In genomic region chr10:128587120-128587519, GRCm38 (mm10) we compare ENCODE assay signal across 10 mouse cellular contexts. TPM values are rescaled to one million over a fixed set of nuclear protein-coding genes. Genes with fewer than 3 reads are reported as not detected.
A peak's percentile ranks its signal among the peaks of the same experiment; 100 is the strongest.
DNase-seq lines count a peak whose midpoint lies in the region; ATAC-seq and TF ChIP-seq lines count a peak whose summit lies in the region.
"Had no signal": no experiment of that assay in that cellular context is flagged by ENCODE, and none has a peak within 500 bp of the region (broad histone marks: within the 10 kb centered on the region; RNA-seq: fewer than 3 reads in every experiment).

No protein-coding gene starts in this region.

- H3K9ac ChIP-seq in liver, adult 2 months (ENCODE audit: low read depth, low read length) = peak overlapping the region; percentile 71
- H3K9ac ChIP-seq in liver, embryonic 12.5 days = no peak overlapping the region
- H3K9ac ChIP-seq: forebrain, embryonic 15.5 days had no signal

- H3K4me1 ChIP-seq in cerebellum, adult 2 months (ENCODE audit: control insufficient read depth, insufficient read depth, low read length) = peaks cover 3% of the 10 kb centered on the region; the same call in 1 of the 2 replicates
- H3K4me1 ChIP-seq in liver, adult 2 months (ENCODE audit: control insufficient read depth, insufficient read depth, low read length) = peaks cover 10% of the 10 kb centered on the region
- H3K4me1 ChIP-seq in liver, embryonic 12.5 days = peaks cover 38% of the 10 kb centered on the region
- peaks cover 37% of the 10 kb centered on the region for H3K4me1 ChIP-seq in limb, embryonic 10.5 days
- H3K4me1 ChIP-seq in midbrain, embryonic 10.5 days = peaks cover 37% of the 10 kb centered on the region

- no peak overlapping the region for H3K4me3 ChIP-seq in cerebellum, adult 2 months (replicated peaks; ENCODE audit: insufficient read depth, low read depth, low read length)
- H3K4me3 ChIP-seq in liver, adult 2 months (ENCODE audit: insufficient read depth, low read depth, low read length) = peak overlapping the region; percentile 90
- H3K4me3 ChIP-seq in liver, embryonic 12.5 days = no peak overlapping the region
- H3K4me3 ChIP-seq in limb, embryonic 10.5 days = 0 out of 2 replicates have a peak overlapping the region, but pooled peaks have one; percentile 3
- H3K4me3 ChIP-seq in midbrain, embryonic 10.5 days = no peak overlapping the region
- H3K4me3 ChIP-seq: forebrain, embryonic 15.5 days had no signal

- DNase-seq in cerebellum, adult 2 months = no peak
- no peak for DNase-seq in cerebellum, postnatal 10 days
- no peak for DNase-seq in liver, adult 2 months (ENCODE audit: extremely low read depth, low read depth, low spot score)
- no peak for DNase-seq in limb, embryonic 10.5 days (ENCODE audit: low spot score)
- peak; percentile 35 to 39 for DNase-seq in thymus, adult 18-20 months
- no peak for DNase-seq in adrenal gland, postnatal 4 days (ENCODE audit: low spot score in 2 of 2)
- no peak for DNase-seq in midbrain, embryonic 10.5 days (ENCODE audit: low spot score)

- no peak for ATAC-seq in liver, embryonic 12.5 days
- ATAC-seq: forebrain, embryonic 15.5 days; Patski had no signal

- H3K36me3 ChIP-seq in liver, adult 2 months (ENCODE audit: control insufficient read depth, insufficient read depth, low read length) = peaks cover 25% of the 10 kb centered on the region
- H3K36me3 ChIP-seq in liver, embryonic 12.5 days = no peaks in the 10 kb centered on the region
- H3K36me3 ChIP-seq in limb, embryonic 10.5 days = no peaks in the 10 kb centered on the region
- H3K36me3 ChIP-seq in midbrain, embryonic 10.5 days = no peaks in the 10 kb centered on the region
- H3K36me3 ChIP-seq: forebrain, embryonic 15.5 days had no signal

- TF ChIP-seq CTCF in cerebellum, adult 2 months (IDR thresholded peaks at IDR 0.05; ENCODE audit: borderline replicate concordance, insufficient read depth, low read depth, low read length) = no peak
- TF ChIP-seq CTCF in liver, adult 2 months (IDR thresholded peaks at IDR 0.05; ENCODE audit: low read depth, low read length) = no peak

- no peak for TF ChIP-seq POLR2A in cerebellum, adult 2 months (IDR thresholded peaks at IDR 0.05; ENCODE audit: borderline replicate concordance, insufficient read depth, low read length)
- TF ChIP-seq POLR2A in liver, adult 2 months (IDR thresholded peaks at IDR 0.05; ENCODE audit: extremely low read depth, insufficient read depth, low read length) = no peak

- H3K27me3 ChIP-seq in cerebellum, adult 2 months (ENCODE audit: control insufficient read depth, insufficient read depth, low read length) = 0 out of 2 replicates have a peak, but pooled peaks cover 1% of the 10 kb centered on the region
- H3K27me3 ChIP-seq in liver, adult 2 months (ENCODE audit: control insufficient read depth, insufficient read depth, low read length) = no peaks in the 10 kb centered on the region
- H3K27me3 ChIP-seq in liver, embryonic 12.5 days (replicated peaks) = peaks cover 91% of the 10 kb centered on the region
- H3K27me3 ChIP-seq in limb, embryonic 10.5 days (ENCODE audit: low read depth, poor library complexity, severe bottlenecking) = peaks cover 84% of the 10 kb centered on the region
- H3K27me3 ChIP-seq in midbrain, embryonic 10.5 days (ENCODE audit: low read depth, poor library complexity, severe bottlenecking) = peaks cover 75% of the 10 kb centered on the region

- H3K79me2 ChIP-seq in liver, adult 2 months (ENCODE audit: control insufficient read depth, insufficient read depth, low read length) = peaks cover 14% of the 10 kb centered on the region; the same call in 1 of the 2 replicates

- no peak overlapping the region for H3K4me2 ChIP-seq in liver, embryonic 12.5 days
- H3K4me2 ChIP-seq: forebrain, embryonic 15.5 days had no signal

- H3K9me3 ChIP-seq in liver, embryonic 12.5 days (replicated peaks) = no peaks in the 10 kb centered on the region
- H3K9me3 ChIP-seq in limb, embryonic 10.5 days (replicated peaks) = no peaks in the 10 kb centered on the region
- no peaks in the 10 kb centered on the region for H3K9me3 ChIP-seq in midbrain, embryonic 10.5 days (replicated peaks)
- H3K9me3 ChIP-seq: forebrain, embryonic 15.5 days had no signal

- WGBS in cerebellum, adult 2 months = 53% methylated on average over 4 of the region's 4 CpGs
- WGBS in liver, adult 2 months = 30% methylated on average over 4 of the region's 4 CpGs
- 47% methylated on average over 4 of the region's 4 CpGs for WGBS in liver, embryonic 12.5 days (ENCODE audit: insufficient replicate concordance)
- 47% methylated on average over 4 of the region's 4 CpGs for WGBS in limb, embryonic 10.5 days
- 53% methylated on average over 4 of the region's 4 CpGs for WGBS in midbrain, embryonic 10.5 days

- H3K27ac ChIP-seq in cerebellum, adult 2 months (ENCODE audit: insufficient read depth, low read length) = peak overlapping the region; percentile 27; the same call in 1 of the 2 replicates
- peak overlapping the region; percentile 97 for H3K27ac ChIP-seq in liver, adult 2 months (replicated peaks; ENCODE audit: insufficient read depth, low read depth, low read length)
- no peak overlapping the region for H3K27ac ChIP-seq in liver, embryonic 12.5 days
- no peak overlapping the region for H3K27ac ChIP-seq in limb, embryonic 10.5 days
- H3K27ac ChIP-seq in midbrain, embryonic 10.5 days (replicated peaks) = no peak overlapping the region
- H3K27ac ChIP-seq: forebrain, embryonic 15.5 days had no signal

RNA-seq across cellular contexts. Expression of gene Erbb3, which starts 2.3 kb away (rescaled TPM):
- polyA plus RNA-seq in cerebellum, adult 2 months (2012; rRNA removed) = 9.4 and 11.1 TPM in 2 replicates
- total RNA-seq in liver, adult 2 months (2014; rRNA removed) = 92.9 and 115 TPM in 2 replicates
- polyA plus RNA-seq in liver, adult 2 months (2012; rRNA removed) = 37.4 and 37.9 TPM in 2 replicates
- polyA plus RNA-seq in liver, embryonic 12.5 days (2016; fragmentation: Nextera tagmentation; extraction: Ambion mirVana) = 1.8 TPM in 2 replicates
- polyA plus RNA-seq in limb, embryonic 10.5 days (2016; fragmentation: Nextera tagmentation; extraction: Ambion mirVana) = 3.2 and 5.3 TPM in 2 replicates
- total RNA-seq in adrenal gland, postnatal 4 days (2021) = 10 to 100 TPM in 1 of 2 experiments, 1 to 10 TPM in 1; 8.9 to 10.9 TPM
- polyA plus RNA-seq in midbrain, embryonic 10.5 days (2016; fragmentation: Nextera tagmentation; extraction: Ambion mirVana) = 0.72 and 1.4 TPM in 2 replicates

RNA-seq across cellular contexts. Expression of gene Pa2g4, which starts 21.3 kb away (rescaled TPM):
- 69.2 and 73.5 TPM in 2 replicates for polyA plus RNA-seq in cerebellum, adult 2 months (2012; rRNA removed)
- total RNA-seq in liver, adult 2 months (2014; rRNA removed) = 24.7 and 30.0 TPM in 2 replicates
- polyA plus RNA-seq in liver, adult 2 months (2012; rRNA removed) = 17.6 and 17.8 TPM in 2 replicates
- polyA plus RNA-seq in liver, embryonic 12.5 days (2016; fragmentation: Nextera tagmentation; extraction: Ambion mirVana) = 233 and 242 TPM in 2 replicates
- polyA plus RNA-seq in limb, embryonic 10.5 days (2016; fragmentation: Nextera tagmentation; extraction: Ambion mirVana) = 267 and 322 TPM in 2 replicates
- total RNA-seq in adrenal gland, postnatal 4 days (2021) = 100 to 1,000 TPM; 112 to 119 TPM
- 231 and 262 TPM in 2 replicates for polyA plus RNA-seq in midbrain, embryonic 10.5 days (2016; fragmentation: Nextera tagmentation; extraction: Ambion mirVana)

RNA-seq across cellular contexts. Expression of gene Rpl41, which starts 38.0 kb away (rescaled TPM):
- polyA plus RNA-seq in cerebellum, adult 2 months (2012; rRNA removed) = 1,271 and 1,490 TPM in 2 replicates
- total RNA-seq in liver, adult 2 months (2014; rRNA removed) = 921 and 1,015 TPM in 2 replicates
- polyA plus RNA-seq in liver, adult 2 months (2012; rRNA removed) = 794 TPM in 2 replicates
- polyA plus RNA-seq in liver, embryonic 12.5 days (2016; fragmentation: Nextera tagmentation; extraction: Ambion mirVana) = 2,924 and 3,037 TPM in 2 replicates
- polyA plus RNA-seq in limb, embryonic 10.5 days (2016; fragmentation: Nextera tagmentation; extraction: Ambion mirVana) = 3,499 and 3,829 TPM in 2 replicates
- 1,000 to 10,000 TPM; 3,532 to 3,650 TPM for total RNA-seq in adrenal gland, postnatal 4 days (2021)
- 2,872 and 3,266 TPM in 2 replicates for polyA plus RNA-seq in midbrain, embryonic 10.5 days (2016; fragmentation: Nextera tagmentation; extraction: Ambion mirVana)

RNA-seq across cellular contexts. Expression of gene Rps26, which starts 39.4 kb away (rescaled TPM):
- polyA plus RNA-seq in cerebellum, adult 2 months (2012; rRNA removed) = 303 and 334 TPM in 2 replicates
- total RNA-seq in liver, adult 2 months (2014; rRNA removed) = 234 and 279 TPM in 2 replicates
- 425 and 439 TPM in 2 replicates for polyA plus RNA-seq in liver, adult 2 months (2012; rRNA removed)
- polyA plus RNA-seq in liver, embryonic 12.5 days (2016; fragmentation: Nextera tagmentation; extraction: Ambion mirVana) = 555 and 561 TPM in 2 replicates
- 592 and 676 TPM in 2 replicates for polyA plus RNA-seq in limb, embryonic 10.5 days (2016; fragmentation: Nextera tagmentation; extraction: Ambion mirVana)
- total RNA-seq in adrenal gland, postnatal 4 days (2021) = 100 to 1,000 TPM; 935 to 938 TPM
- 460 and 529 TPM in 2 replicates for polyA plus RNA-seq in midbrain, embryonic 10.5 days (2016; fragmentation: Nextera tagmentation; extraction: Ambion mirVana)

RNA-seq across cellular contexts. Expression of gene Zc3h10, which starts 39.5 kb away (rescaled TPM):
- 15.4 and 18.7 TPM in 2 replicates for polyA plus RNA-seq in cerebellum, adult 2 months (2012; rRNA removed)
- 3.2 and 4.4 TPM in 2 replicates for total RNA-seq in liver, adult 2 months (2014; rRNA removed)
- 6.8 and 8.1 TPM in 2 replicates for polyA plus RNA-seq in liver, adult 2 months (2012; rRNA removed)
- 7.7 and 8.1 TPM in 2 replicates for polyA plus RNA-seq in liver, embryonic 12.5 days (2016; fragmentation: Nextera tagmentation; extraction: Ambion mirVana)
- polyA plus RNA-seq in limb, embryonic 10.5 days (2016; fragmentation: Nextera tagmentation; extraction: Ambion mirVana) = 14.5 and 15.4 TPM in 2 replicates
- total RNA-seq in adrenal gland, postnatal 4 days (2021) = 10 to 100 TPM; 10.9 to 11.0 TPM
- polyA plus RNA-seq in midbrain, embryonic 10.5 days (2016; fragmentation: Nextera tagmentation; extraction: Ambion mirVana) = 15.4 and 19.5 TPM in 2 replicates

Comparison
In these comparisons a context has a peak if more than half of its experiments do, and no peak if none do; other contexts are left out.
1. H3K27ac ChIP-seq: peak in cerebellum, adult 2 months (single experiment) and liver, adult 2 months (single experiment); none in liver, embryonic 12.5 days (single experiment), limb, embryonic 10.5 days (single experiment) and midbrain, embryonic 10.5 days (single experiment).
2. H3K4me3 ChIP-seq: peak in liver, adult 2 months (single experiment) and limb, embryonic 10.5 days (single experiment); none in cerebellum, adult 2 months (single experiment), liver, embryonic 12.5 days (single experiment) and midbrain, embryonic 10.5 days (single experiment).
3. DNase-seq: peak in thymus, adult 18-20 months (2 of 2); none in cerebellum, adult 2 months (0 of 2), cerebellum, postnatal 10 days (0 of 2), liver, adult 2 months (single experiment), limb, embryonic 10.5 days (single experiment), adrenal gland, postnatal 4 days (0 of 2) and midbrain, embryonic 10.5 days (single experiment).